Mouse (Mus musculus) liver, embryonic 11.5 days (tissue): ENCODE data around the gene Ctdsp2. TPM values are rescaled to one million over a fixed set of nuclear protein-coding genes. Genes with fewer than 3 reads are reported as not detected.

Experiments
- ATAC-seq: fragments of 200-750 bp; cut with Nextera tagmentation; replicated peaks from 2 replicates; pipeline ENCODE4 v1.8.0; 2017; ENCODE audit warnings: moderate number of reproducible peaks, mild to moderate bottlenecking, moderate TSS enrichment, moderate library complexity; ENCODE audit not compliant: low FRiP score
- DNase-seq: peaks from one replicate; pipeline ENCODE4 v3.0.0-alpha.2; 2017; ENCODE audit warnings: low spot score
- H3K27ac ChIP-seq: fragments of 300-500 bp; sonication (generic); 2 replicates; pipeline ENCODE4 v1.5.1; 2014; ENCODE audit warnings: mild to moderate bottlenecking, low read depth, low read length, control low read depth
- H3K27me3 ChIP-seq: fragments of 300-500 bp; sonication (generic); replicated peaks from 2 replicates; pipeline ENCODE4 v1.6.1; 2014; ENCODE audit warnings: low read length, mixed read lengths; ENCODE audit not compliant: control insufficient read depth, insufficient read depth
- H3K36me3 ChIP-seq: fragments of 300-500 bp; sonication (generic); 2 replicates; pipeline ENCODE4 v1.6.1; 2014; ENCODE audit warnings: mild to moderate bottlenecking, low read length, moderate library complexity, mixed read lengths; ENCODE audit not compliant: control insufficient read depth, insufficient read depth
- H3K4me1 ChIP-seq: fragments of 300-500 bp; sonication (generic); replicated peaks from 2 replicates; pipeline ENCODE4 v1.6.1; 2014; ENCODE audit warnings: low read length, mixed read lengths; ENCODE audit not compliant: control insufficient read depth, insufficient read depth
- H3K4me2 ChIP-seq: fragments of 300-500 bp; sonication (generic); 2 replicates; pipeline ENCODE4 v1.6.1; 2014; ENCODE audit warnings: mild to moderate bottlenecking, control low read depth, moderate library complexity
- H3K4me3 ChIP-seq: fragments of 300-500 bp; sonication (generic); 2 replicates; pipeline ENCODE4 v1.5.1; 2014; ENCODE audit warnings: low read depth, low read length, control low read depth
- H3K9ac ChIP-seq: fragments of 300-500 bp; sonication (generic); 2 replicates; pipeline ENCODE4 v1.6.1; 2014; ENCODE audit warnings: low read depth, low read length, control low read depth
- H3K9me3 ChIP-seq: fragments of 300-500 bp; sonication (generic); 2 replicates; pipeline ENCODE4 v1.6.1; 2016; ENCODE audit warnings: low read length, inconsistent platforms, mixed read lengths; ENCODE audit not compliant: control insufficient read depth
- WGBS: fragments of 180-500 bp; shearing (Covaris S2); extraction: QIAGEN DNeasy Blood & Tissue Kit; methylation state at CpG from one replicate; pipeline ENCODE4 v1.1.7; 2014; 5-methylcytosine and 5-hydroxymethylcytosine counted together
- polyA plus RNA-seq: library from polyadenylated mRNA; unstranded; fragments of >200 nt; fragmentation: Nextera tagmentation; extraction: Ambion mirVana; gene quantifications from 2 replicates; pipeline ENCODE4 v1.2.1, GENCODE M21; 2014

Ctdsp2 gene
- polyA plus RNA-seq, 1 experiment from 2014 or later, result 42.2 TPM

DNA sequence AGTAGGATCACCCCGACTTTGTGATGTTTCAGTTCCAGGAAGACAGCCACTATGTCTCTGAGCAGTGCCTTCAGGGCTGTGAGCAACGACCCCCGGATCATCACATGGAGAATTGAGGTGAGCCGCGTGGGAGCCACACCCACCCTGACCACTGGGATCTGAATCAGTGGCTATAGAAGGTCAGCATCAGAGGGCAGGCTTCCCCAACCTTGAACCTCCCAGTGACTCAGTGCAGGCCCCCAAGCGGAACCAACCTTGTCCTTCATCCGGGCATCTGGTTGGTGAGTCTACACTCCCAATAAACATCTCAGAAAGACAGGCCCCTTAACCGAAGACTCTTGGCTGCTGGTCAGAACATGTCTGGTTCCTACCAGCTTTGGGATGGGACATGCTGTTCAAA is 24.8 kb downstream of the Ctdsp2 start:
- no peak for ATAC-seq
- H3K9ac ChIP-seq, result no peak overlapping the region
- H3K9me3 ChIP-seq, result no peaks in the 10 kb centered on the region
- peaks cover 8% of the 10 kb centered on the region for H3K36me3 ChIP-seq
- H3K4me2 ChIP-seq, result no peak overlapping the region
- no peaks in the 10 kb centered on the region for H3K4me1 ChIP-seq
- 81% methylated on average over 8 of the region's 8 CpGs for WGBS
- H3K4me3 ChIP-seq, result no peak overlapping the region
- H3K27me3 ChIP-seq, result no peaks in the 10 kb centered on the region
- H3K27ac ChIP-seq, result no peak overlapping the region
- DNase-seq, result no peak

DNA sequence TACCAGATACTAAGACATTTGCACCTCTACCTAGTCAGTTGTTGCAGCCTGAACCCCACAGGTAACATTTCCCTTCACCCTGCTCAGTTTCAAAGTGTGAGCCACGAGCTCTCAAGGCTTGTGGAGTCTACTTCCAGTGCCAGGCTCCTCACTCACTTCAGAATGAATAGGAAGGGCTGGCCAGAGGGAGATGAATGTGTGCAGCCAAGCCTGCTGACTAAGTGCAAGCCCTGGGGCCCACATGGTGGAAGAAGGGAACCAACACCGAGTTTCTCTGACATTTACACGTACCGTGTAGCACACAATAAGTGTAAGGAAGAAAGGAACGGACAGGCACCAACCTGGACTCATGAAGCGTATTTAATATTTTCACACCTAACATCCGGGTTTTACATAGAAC is 25.3 kb downstream of the Ctdsp2 start:
- Histone ChIP-seq H3K27ac (no peak overlapping the region), H3K36me3 (peaks cover 3% of the 10 kb centered on the region; the same call in 1 of the 2 replicates), H3K4me3 (no peak overlapping the region), H3K4me2 (no peak overlapping the region), H3K27me3 (no peaks in the 10 kb centered on the region), H3K9me3 (no peaks in the 10 kb centered on the region), H3K9ac (no peak overlapping the region), H3K4me1 (no peaks in the 10 kb centered on the region)
- WGBS, result 79% methylated on average over 7 of the region's 7 CpGs
- no peak for DNase-seq
- no peak for ATAC-seq

DNA sequence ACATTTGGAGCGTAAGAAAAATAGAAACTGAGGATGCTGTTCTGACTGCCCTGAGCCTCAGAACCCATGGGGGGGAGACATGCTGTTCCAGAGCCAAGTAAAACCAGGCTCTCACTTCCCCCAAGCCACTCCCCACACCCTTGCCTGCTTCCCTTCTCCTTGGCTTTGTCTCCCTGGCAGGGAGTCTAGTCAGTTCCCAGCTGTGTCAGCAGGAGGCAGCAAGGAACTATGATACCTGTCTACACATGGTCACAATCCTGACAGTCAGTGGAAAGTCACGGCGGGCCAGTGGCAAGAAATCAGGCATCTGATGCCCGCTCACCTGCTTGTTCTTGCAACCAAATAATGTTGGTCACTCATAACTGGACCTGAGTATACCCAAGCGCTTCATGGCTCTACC is 38.0 kb downstream of the Ctdsp2 start:
- WGBS, result 55% methylated on average over 5 of the region's 5 CpGs
- Histone ChIP-seq H3K4me2 (no peak overlapping the region), H3K4me3 (no peak overlapping the region), H3K9ac (no peak overlapping the region), H3K36me3 (no peaks in the 10 kb centered on the region), H3K4me1 (no peaks in the 10 kb centered on the region; the same call in 1 of the 2 replicates), H3K27me3 (no peaks in the 10 kb centered on the region), H3K9me3 (no peaks in the 10 kb centered on the region), H3K27ac (no peak overlapping the region)
- ATAC-seq (no peak), DNase-seq (no peak)

DNA sequence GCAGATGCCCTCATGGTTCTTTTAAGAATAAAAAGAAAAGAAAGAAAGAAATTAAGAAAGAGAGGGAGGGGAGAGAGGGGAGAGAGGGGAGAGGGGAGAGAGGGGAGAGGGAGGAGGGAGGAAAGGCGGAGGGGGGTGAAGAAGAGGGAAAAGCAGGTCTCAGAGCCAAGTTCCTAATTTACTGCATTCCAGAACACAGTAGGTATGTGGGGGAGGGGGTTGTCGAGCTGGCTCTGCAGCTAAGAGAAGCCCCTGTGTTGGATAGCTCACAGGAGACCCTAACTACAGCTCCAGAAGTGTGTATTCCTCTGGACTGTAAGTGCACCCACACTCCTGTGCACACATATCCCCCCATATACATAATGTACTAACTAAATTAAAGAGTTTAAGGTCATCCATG is 38.6 kb downstream of the Ctdsp2 start:
- H3K9ac ChIP-seq, result no peak overlapping the region
- no peak overlapping the region for H3K4me2 ChIP-seq
- no peaks in the 10 kb centered on the region for H3K27me3 ChIP-seq
- no peak overlapping the region for H3K27ac ChIP-seq
- H3K9me3 ChIP-seq, result no peaks in the 10 kb centered on the region
- no peaks in the 10 kb centered on the region; the same call in 1 of the 2 replicates for H3K4me1 ChIP-seq
- WGBS, result 20% methylated on average over 2 of the region's 2 CpGs
- H3K36me3 ChIP-seq, result no peaks in the 10 kb centered on the region
- no peak for DNase-seq
- no peak for ATAC-seq
- no peak overlapping the region for H3K4me3 ChIP-seq

DNA sequence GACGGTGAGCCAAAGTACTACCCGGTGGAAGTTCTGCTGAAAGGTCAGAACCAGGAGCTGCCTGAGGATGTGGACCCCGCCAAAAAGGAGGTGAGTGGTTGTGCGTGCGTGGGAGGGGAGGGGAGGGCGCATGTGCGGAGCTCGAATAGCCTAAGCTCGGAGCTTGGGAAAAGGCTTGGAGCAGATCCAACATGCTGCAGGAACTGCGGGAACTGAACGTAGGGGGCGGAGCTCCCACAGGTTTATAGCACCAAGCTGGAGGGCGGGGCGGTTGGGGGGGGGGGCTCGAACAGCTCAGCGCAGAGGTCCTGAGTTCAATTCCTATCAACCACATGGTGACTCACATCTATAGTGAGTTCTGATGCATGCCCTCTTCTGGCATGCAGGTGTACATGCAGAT is 39.9 kb downstream of the Ctdsp2 start:
- 79% methylated on average over 16 of the region's 16 CpGs for WGBS
- H3K9me3 ChIP-seq, result no peaks in the 10 kb centered on the region
- no peak overlapping the region for H3K4me2 ChIP-seq
- H3K27ac ChIP-seq, result no peak overlapping the region
- no peak overlapping the region for H3K4me3 ChIP-seq
- no peaks in the 10 kb centered on the region for H3K27me3 ChIP-seq
- H3K9ac ChIP-seq, result no peak overlapping the region
- no peak for DNase-seq
- no peaks in the 10 kb centered on the region; the same call in 1 of the 2 replicates for H3K4me1 ChIP-seq
- no peak for ATAC-seq
- H3K36me3 ChIP-seq, result no peaks in the 10 kb centered on the region; the same call in 1 of the 2 replicates

DNA sequence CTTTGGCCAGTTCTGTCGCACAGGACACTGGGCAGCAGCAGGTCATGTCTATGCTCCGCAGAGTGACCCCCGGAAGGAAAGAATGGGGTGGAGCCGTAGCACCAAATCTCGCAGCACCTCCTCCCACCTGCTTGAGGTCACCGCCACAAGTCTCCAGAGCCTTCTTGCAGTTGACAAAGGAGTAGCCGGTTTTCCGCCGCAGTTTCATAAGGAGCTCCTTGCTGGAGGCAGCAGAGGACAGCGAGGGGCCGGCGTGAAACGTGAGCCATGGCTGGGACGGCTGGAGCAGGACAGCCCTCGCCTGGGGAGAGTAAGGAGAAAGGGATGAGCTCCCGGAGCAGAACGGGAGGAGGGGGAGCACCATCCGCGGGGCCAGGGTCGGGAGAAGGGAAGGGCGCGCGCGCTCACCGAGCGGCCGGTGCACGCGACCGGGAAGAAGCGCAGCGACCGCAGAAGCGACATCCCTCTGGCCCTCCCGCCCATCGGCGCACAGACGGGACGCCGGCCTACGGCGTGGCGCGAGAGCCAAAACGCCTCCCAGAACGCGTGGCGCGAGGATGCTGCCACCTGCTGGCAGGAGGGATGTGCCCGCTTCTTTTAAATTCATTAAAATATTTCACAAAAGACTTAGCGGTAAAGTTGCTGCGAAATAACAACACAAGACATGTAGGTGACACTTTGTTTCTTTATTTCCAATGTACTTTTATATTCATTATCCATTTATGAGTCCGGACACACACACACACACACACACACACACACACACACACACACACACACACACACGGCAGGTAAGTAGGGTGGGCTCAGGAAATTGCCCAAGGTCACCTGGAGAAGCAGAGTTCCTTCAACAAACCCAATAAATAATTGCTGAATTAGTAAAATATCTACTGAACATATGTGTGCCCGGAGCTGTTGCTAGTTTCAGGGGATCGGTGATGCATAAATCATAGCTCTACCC is 52.1 kb downstream of the Ctdsp2 start, which contains the start of gene Tsfm:
Gene Tsfm, minus strand, starts transcription at position 505 of the 961 bp plus-strand sequence.
- 5% methylated on average over 56 of the region's 56 CpGs for WGBS
- Histone ChIP-seq H3K27me3 (no peaks in the 10 kb centered on the region), H3K4me2 (peak within 1 kb of the TSS; percentile 79), H3K36me3 (peaks cover 23% of the 10 kb centered on the region), H3K4me3 (peak within 1 kb of the TSS; percentile 96), H3K4me1 (no peaks in the 10 kb centered on the region; the same call in 1 of the 2 replicates), H3K27ac (peak within 1 kb of the TSS; percentile 87), H3K9ac (peak within 1 kb of the TSS; percentile 96), H3K9me3 (no peaks in the 10 kb centered on the region)
- ATAC-seq (peak; percentile 88), DNase-seq (peak; percentile 88)

DNA sequence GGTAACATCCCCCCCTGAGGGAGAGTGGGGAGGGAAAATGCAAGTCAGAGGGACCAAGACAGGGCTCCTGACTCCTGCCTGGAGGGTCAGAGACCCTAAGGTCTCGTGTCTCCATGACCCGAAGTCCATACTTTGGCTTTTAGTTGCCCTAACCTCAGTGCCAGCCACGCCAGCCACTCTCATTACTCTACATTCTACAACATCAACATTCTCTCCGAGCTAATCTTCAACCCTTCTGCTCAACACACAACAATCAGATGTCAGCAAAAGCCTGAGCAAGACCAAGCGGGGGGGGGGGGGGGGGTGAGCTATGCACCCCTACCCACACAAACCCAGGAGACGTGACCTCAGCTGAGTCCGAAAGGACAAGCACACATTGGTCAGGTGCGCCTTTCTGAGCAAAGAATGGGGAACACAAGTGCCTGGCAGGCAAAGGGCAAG is 54.8 kb downstream of the Ctdsp2 start:
- H3K27ac ChIP-seq, result no peak overlapping the region
- H3K4me3 ChIP-seq, result no peak overlapping the region
- H3K9me3 ChIP-seq, result no peaks in the 10 kb centered on the region
- no peak for ATAC-seq
- WGBS, result 76% methylated on average over 7 of the region's 8 CpGs
- H3K36me3 ChIP-seq, result peaks cover 3% of the 10 kb centered on the region
- DNase-seq, result no peak
- H3K4me1 ChIP-seq, result no peaks in the 10 kb centered on the region; the same call in 1 of the 2 replicates
- H3K4me2 ChIP-seq, result no peak overlapping the region
- no peak overlapping the region for H3K9ac ChIP-seq
- no peaks in the 10 kb centered on the region; the same call in 1 of the 2 replicates for H3K27me3 ChIP-seq

DNA sequence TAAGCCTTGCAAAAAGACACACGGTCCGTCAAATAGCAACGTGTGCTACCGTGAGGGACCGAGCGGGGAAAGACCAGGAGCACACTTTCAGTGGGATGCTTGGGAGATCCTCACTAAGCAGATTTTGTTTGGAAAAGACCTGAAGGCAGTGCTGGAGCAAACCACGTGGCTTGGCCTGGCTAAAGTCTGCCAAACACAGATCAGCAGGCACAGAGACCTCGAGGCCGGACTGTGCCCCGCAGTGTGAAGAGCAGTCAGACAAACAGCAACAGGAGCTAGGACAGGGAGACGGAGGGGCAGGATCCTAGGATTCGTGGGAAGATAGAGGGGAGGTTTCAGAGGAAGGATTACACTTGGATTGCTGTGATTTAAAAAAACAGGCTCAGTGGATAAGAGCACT is 57.8 kb downstream of the Ctdsp2 start:
- 79% methylated on average over 12 of the region's 12 CpGs for WGBS
- no peaks in the 10 kb centered on the region for H3K9me3 ChIP-seq
- DNase-seq, result no peak
- no peaks in the 10 kb centered on the region for H3K4me1 ChIP-seq
- no peak overlapping the region for H3K27ac ChIP-seq
- ATAC-seq, result no peak
- no peak overlapping the region for H3K4me2 ChIP-seq
- no peak overlapping the region for H3K9ac ChIP-seq
- no peak overlapping the region for H3K4me3 ChIP-seq
- H3K36me3 ChIP-seq, result no peaks in the 10 kb centered on the region
- H3K27me3 ChIP-seq, result peaks cover 12% of the 10 kb centered on the region
